Mouse (Mus musculus) intestine, postnatal 0 days (tissue): ENCODE results near the gene Chchd6. TPM values are rescaled to one million over a fixed set of nuclear protein-coding genes. Genes with fewer than 3 reads are reported as not detected.

Experiments
- ATAC-seq: fragments of 200-750 bp; cut with Nextera tagmentation; 2 replicates; pipeline ENCODE4 v1.8.0; 2017; ENCODE audit warnings: mild to moderate bottlenecking, moderate TSS enrichment, moderate library complexity
- H3K27ac ChIP-seq: fragments of 300-500 bp; sonication (generic); 2 replicates; pipeline ENCODE4 v1.5.1; 2014; ENCODE audit warnings: mild to moderate bottlenecking, low read depth, low read length, moderate library complexity
- H3K27me3 ChIP-seq: fragments of 300-500 bp; sonication (generic); replicated peaks from 2 replicates; pipeline ENCODE4 v1.6.1; 2014; ENCODE audit warnings: low read length, mixed read lengths; ENCODE audit not compliant: control insufficient read depth, insufficient read depth
- H3K36me3 ChIP-seq: fragments of 300-500 bp; sonication (generic); 2 replicates; pipeline ENCODE4 v1.6.1; 2014; ENCODE audit warnings: mild to moderate bottlenecking, moderate library complexity; ENCODE audit not compliant: control insufficient read depth, insufficient read depth
- H3K4me1 ChIP-seq: fragments of 300-500 bp; sonication (generic); replicated peaks from 2 replicates; pipeline ENCODE4 v1.6.1; 2014; ENCODE audit warnings: antibody characterized with exemption, low read length, mixed read lengths; ENCODE audit not compliant: control insufficient read depth, insufficient read depth
- H3K4me2 ChIP-seq: fragments of 300-500 bp; sonication (generic); replicated peaks from 2 replicates; pipeline ENCODE4 v1.6.1; 2014; ENCODE audit warnings: low read depth, mild to moderate bottlenecking, moderate library complexity
- H3K4me3 ChIP-seq: fragments of 300-500 bp; sonication (generic); 2 replicates; pipeline ENCODE4 v1.5.1; 2014; ENCODE audit warnings: low read depth, low read length
- H3K9ac ChIP-seq: fragments of 300-500 bp; sonication (generic); 2 replicates; pipeline ENCODE4 v1.6.1; 2014; ENCODE audit warnings: mild to moderate bottlenecking, low read depth, low read length
- H3K9me3 ChIP-seq: fragments of 300-500 bp; sonication (generic); 2 replicates; pipeline ENCODE4 v1.6.1; 2016; ENCODE audit warnings: mixed run types; ENCODE audit not compliant: control insufficient read depth
- CTCF ChIP-seq: sonication (generic); IDR thresholded peaks from 2 replicates; pipeline ENCODE4 v1.5.1; 2016; ENCODE audit warnings: low read depth, mild to moderate bottlenecking, control low read depth, antibody characterized with exemption, moderate library complexity
- WGBS: fragments of 180-500 bp; shearing (Covaris S2); extraction: QIAGEN DNeasy Blood & Tissue Kit; methylation state at CpG from one replicate; pipeline ENCODE4 v1.1.7; 2014; 5-methylcytosine and 5-hydroxymethylcytosine counted together
- polyA plus RNA-seq: library from polyadenylated mRNA; unstranded; fragments of >200 nt; fragmentation: Nextera tagmentation; extraction: Ambion mirVana; gene quantifications from 2 replicates; pipeline ENCODE4 v1.2.1, GENCODE M21; 2015

Gene Chchd6
- polyA plus RNA-seq, result 14.8 and 15.5 TPM in 2 replicates

- no peak for TF ChIP-seq CTCF
- peak within 1 kb of the TSS; percentile 35 for H3K9ac ChIP-seq
- H3K4me3 ChIP-seq, result peak within 1 kb of the TSS; percentile 54
- no peaks in the 10 kb centered on the region for H3K36me3 ChIP-seq
- no peaks in the 10 kb centered on the region for H3K27me3 ChIP-seq
- WGBS, result under 1% methylated on average over 56 of the region's 56 CpGs
- peak within 1 kb of the TSS; percentile 86 for H3K4me2 ChIP-seq
- 0 out of 2 replicates have a peak, but pooled peaks cover 4% of the 10 kb centered on the region for H3K4me1 ChIP-seq
- H3K27ac ChIP-seq, result no peak within 1 kb of the TSS
- peak; percentile 100 for ATAC-seq
- H3K9me3 ChIP-seq, result no peaks in the 10 kb centered on the region
Observed at GRCm38 (mm10) chr6:89595018-89595776, at the start of gene Chchd6. Gene Chchd6, minus strand, starts transcription at chr6:89595652.

- Histone ChIP-seq H3K27ac (peak overlapping the region; percentile 94), H3K4me1 (no peaks in the 10 kb centered on the region), H3K27me3 (no peaks in the 10 kb centered on the region), H3K4me2 (peak overlapping the region; percentile 96), H3K36me3 (no peaks in the 10 kb centered on the region), H3K9ac (peak overlapping the region; percentile 70), H3K9me3 (no peaks in the 10 kb centered on the region), H3K4me3 (peak overlapping the region; percentile 61)
- WGBS, result under 1% methylated on average over 41 of the region's 41 CpGs
- peak; percentile 37; the same call in 1 of the 2 replicates for TF ChIP-seq CTCF
- peak; percentile 97 for ATAC-seq
Observed at GRCm38 (mm10) chr6:89644271-89645075, 49.0 kb upstream of the Chchd6 start.

DNA sequence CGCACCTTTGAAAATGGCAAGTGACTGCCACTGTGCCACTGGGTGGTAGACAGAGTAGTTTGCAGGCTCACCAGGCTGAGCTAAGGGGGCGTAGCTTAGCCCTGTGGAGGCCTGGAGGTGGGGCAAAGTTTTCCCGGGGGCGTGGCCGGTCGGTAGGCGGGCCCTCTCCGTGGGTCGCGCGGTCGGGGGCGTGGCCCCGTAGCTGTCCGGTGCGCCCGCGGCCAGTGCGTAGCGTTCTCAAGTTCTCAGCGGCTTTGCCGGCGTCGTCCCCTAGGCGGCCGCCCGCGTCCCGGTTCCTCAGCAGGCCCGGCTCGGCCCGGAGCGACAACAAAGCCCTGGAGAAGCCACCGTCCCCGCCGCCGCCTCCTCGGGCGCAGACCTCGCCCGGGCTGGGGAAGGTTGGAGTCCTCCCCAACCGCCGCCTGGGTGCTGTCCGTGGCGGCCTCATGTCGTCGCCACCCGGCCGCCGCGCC lies 48.4 kb upstream of the Chchd6 start, which contains the start of gene Txnrd3:
Gene Txnrd3 (plus strand): TSS at position 191 of the 473 bp plus-strand sequence.
- Histone ChIP-seq H3K4me1 (no peaks in the 10 kb centered on the region), H3K27me3 (no peaks in the 10 kb centered on the region), H3K27ac (peak within 1 kb of the TSS; percentile 94), H3K4me3 (peak within 1 kb of the TSS; percentile 61), H3K9ac (peak within 1 kb of the TSS; percentile 70), H3K4me2 (peak within 1 kb of the TSS; percentile 96), H3K9me3 (no peaks in the 10 kb centered on the region), H3K36me3 (no peaks in the 10 kb centered on the region)
- TF ChIP-seq CTCF, result 0 out of 2 replicates have a peak, but pooled peaks have one; percentile 35
- WGBS, result under 1% methylated on average over 51 of the region's 51 CpGs
- ATAC-seq, result peak; percentile 91

GRCm38 (mm10) chr6:89639025-89639424 lies 43.6 kb upstream of the Chchd6 start:
- WGBS, result 21% methylated on average over 2 of the region's 2 CpGs
- peak; percentile 73 for TF ChIP-seq CTCF
- Histone ChIP-seq H3K4me2 (no peak overlapping the region), H3K4me3 (no peak overlapping the region), H3K27ac (no peak overlapping the region), H3K27me3 (no peaks in the 10 kb centered on the region), H3K4me1 (no peaks in the 10 kb centered on the region), H3K9me3 (no peaks in the 10 kb centered on the region), H3K36me3 (no peaks in the 10 kb centered on the region), H3K9ac (no peak overlapping the region)
- no peak for ATAC-seq

- Histone ChIP-seq H3K36me3 (no peaks in the 10 kb centered on the region), H3K4me3 (no peak overlapping the region), H3K27ac (no peak overlapping the region), H3K9me3 (no peaks in the 10 kb centered on the region), H3K4me2 (no peak overlapping the region), H3K4me1 (no peaks in the 10 kb centered on the region), H3K9ac (no peak overlapping the region), H3K27me3 (no peaks in the 10 kb centered on the region)
- ATAC-seq, result no peak
- no peak for TF ChIP-seq CTCF
- WGBS, result 66% methylated on average over 4 of the region's 4 CpGs
Observed at GRCm38 (mm10) chr6:89637977-89638376, 42.5 kb upstream of the Chchd6 start.

DNA sequence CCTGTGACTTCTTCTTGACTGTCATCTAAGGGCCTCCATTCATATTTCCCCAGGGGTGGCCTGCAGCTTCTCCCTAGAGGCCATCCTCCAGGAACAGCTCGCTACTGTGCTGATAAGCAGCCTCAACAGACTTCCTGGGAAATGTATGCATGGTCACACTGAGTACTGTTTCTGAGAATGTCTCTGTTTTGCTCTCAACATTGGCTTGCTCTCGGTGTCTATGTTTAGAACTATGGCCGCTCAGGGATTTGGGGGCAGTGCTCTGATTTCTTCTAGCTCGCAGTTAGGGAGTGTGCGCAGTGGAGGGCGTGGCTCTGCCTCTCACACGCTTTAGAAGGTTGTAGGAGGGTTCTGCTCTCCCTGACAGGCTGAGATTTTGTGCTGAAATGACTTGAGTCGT lies 38.9 kb upstream of the Chchd6 start:
- H3K27ac ChIP-seq, result no peak overlapping the region
- no peaks in the 10 kb centered on the region for H3K36me3 ChIP-seq
- no peak for ATAC-seq
- H3K4me1 ChIP-seq, result no peaks in the 10 kb centered on the region
- no peak overlapping the region for H3K4me2 ChIP-seq
- 20% methylated on average over 8 of the region's 8 CpGs for WGBS
- H3K27me3 ChIP-seq, result no peaks in the 10 kb centered on the region
- H3K9ac ChIP-seq, result no peak overlapping the region
- TF ChIP-seq CTCF, result no peak
- H3K4me3 ChIP-seq, result no peak overlapping the region
- H3K9me3 ChIP-seq, result no peaks in the 10 kb centered on the region
